Mouse (Mus musculus) MEL (cell line): ENCODE data around the gene Msl1. TPM values are rescaled to one million over a fixed set of nuclear protein-coding genes. Genes with fewer than 3 reads are reported as not detected.
A peak's percentile ranks its signal among the peaks of the same experiment; 100 is the strongest.

ENCODE experiments used
- DNase-seq: peaks from one replicate; pipeline ENCODE4 v3.0.0; 2011; ENCODE audit warnings: low read depth, low spot score
- H3K27ac ChIP-seq: 2 replicates; pipeline ENCODE4 v1.5.1; 2012; ENCODE audit warnings: low read depth, mild to moderate bottlenecking, control low read depth, low read length, moderate library complexity; ENCODE audit not compliant: control insufficient read depth
- H3K27me3 ChIP-seq, 2 experiments: fragments of 150-350 bp in 1 of 2; sonication (generic) in 1 of 2; 2 replicates each; pipeline ENCODE4 v1.6.1; 2012; ENCODE audit warnings: low read length in 2 of 2, mild to moderate bottlenecking in 2 of 2, improper control_type of control experiment in 1 of 2, moderate library complexity in 1 of 2; ENCODE audit not compliant: insufficient read depth in 2 of 2, control insufficient read depth in 1 of 2
- H3K36me3 ChIP-seq, 2 experiments: 2 replicates each; pipeline ENCODE4 v1.6.1; 2012 to 2014; ENCODE audit warnings: low read length in 2 of 2, improper control_type of control experiment in 1 of 2, inconsistent platforms in 1 of 2, mild to moderate bottlenecking in 1 of 2; ENCODE audit not compliant: insufficient read depth in 2 of 2, control insufficient read depth in 1 of 2
- H3K4me1 ChIP-seq, 2 experiments: fragments of 150-350 bp in 1 of 2; sonication (generic) in 1 of 2; 2 replicates each; pipeline ENCODE4 v1.6.1; 2012; ENCODE audit warnings: low read length in 2 of 2, improper control_type of control experiment in 1 of 2, mild to moderate bottlenecking in 1 of 2; ENCODE audit not compliant: insufficient read depth in 2 of 2, control insufficient read depth in 1 of 2
- H3K4me3 ChIP-seq, 2 experiments: fragments of 150-350 bp in 1 of 2; sonication (generic) in 1 of 2; 2 replicates each; pipeline ENCODE4 v1.5.1; 2012; ENCODE audit warnings: low read depth in 2 of 2, low read length in 2 of 2, mild to moderate bottlenecking in 2 of 2, moderate library complexity in 2 of 2, control low read depth in 1 of 2, improper control_type of control experiment in 1 of 2; ENCODE audit not compliant: control insufficient read depth in 1 of 2, insufficient read depth in 1 of 2
- H3K79me2 ChIP-seq: 2 replicates; pipeline ENCODE4 v1.6.1; 2012; ENCODE audit warnings: mild to moderate bottlenecking, low read length, moderate library complexity; ENCODE audit not compliant: control insufficient read depth, poor library complexity, insufficient read depth
- H3K9ac ChIP-seq: 2 replicates; pipeline ENCODE4 v1.6.1; 2012; ENCODE audit warnings: low read depth, mild to moderate bottlenecking, control low read depth, low read length, moderate library complexity; ENCODE audit not compliant: control insufficient read depth, poor library complexity, severe bottlenecking
- H3K9me3 ChIP-seq: fragments of 150-350 bp; sonication (generic); replicated peaks from 2 replicates; pipeline ENCODE4 v1.6.1; 2012; ENCODE audit warnings: mild to moderate bottlenecking, low read length, improper control_type of control experiment, moderate library complexity; ENCODE audit not compliant: insufficient read depth
- CHD1 ChIP-seq: IDR thresholded peaks from 2 replicates; pipeline ENCODE4 v1.6.1; 2012; ENCODE audit warnings: low read depth, mild to moderate bottlenecking, inconsistent platforms, low read length, improper control_type of control experiment
- CHD2 ChIP-seq: IDR thresholded peaks from 2 replicates; pipeline ENCODE4 v1.6.1; 2011; ENCODE audit warnings: low read length, improper control_type of control experiment
- CTCF ChIP-seq, 3 experiments: IDR thresholded peaks in 2 of 3; conservative IDR thresholded peaks in 1 of 3; 2 replicates each; pipeline ENCODE4 v1.5.1; 2011 to 2012; ENCODE audit warnings: low read length in 3 of 3, low read depth in 2 of 3, mild to moderate bottlenecking in 2 of 3, improper control_type of control experiment in 1 of 3, inconsistent platforms in 1 of 3, mixed read lengths in 1 of 3, moderate library complexity in 1 of 3; ENCODE audit not compliant: control insufficient read depth in 1 of 3, insufficient read depth in 1 of 3, poor library complexity in 1 of 3, severe bottlenecking in 1 of 3
- E2F4 ChIP-seq: IDR thresholded peaks from 2 replicates; pipeline ENCODE4 v1.6.1; 2011; ENCODE audit warnings: low read depth, low read length, improper control_type of control experiment, borderline replicate concordance
- ELF1 ChIP-seq: IDR thresholded peaks from 2 replicates; pipeline ENCODE4 v1.6.1; 2014; ENCODE audit warnings: low read depth, mild to moderate bottlenecking, inconsistent platforms, low read length, improper control_type of control experiment, moderate library complexity
- EP300 ChIP-seq, 2 experiments: IDR thresholded peaks; 2 replicates each; pipeline ENCODE4 v1.6.1; 2011; ENCODE audit warnings: improper control_type of control experiment in 2 of 2, low read length in 2 of 2, low read depth in 1 of 2, mild to moderate bottlenecking in 1 of 2
- ETS1 ChIP-seq: IDR thresholded peaks from 2 replicates; pipeline ENCODE4 v1.6.1; 2012; ENCODE audit warnings: low read depth, mild to moderate bottlenecking, inconsistent platforms, low read length, improper control_type of control experiment, moderate library complexity
- GATA1 ChIP-seq: IDR thresholded peaks from 2 replicates; pipeline ENCODE4 v1.6.1; 2011; ENCODE audit warnings: low read depth, low read length, improper control_type of control experiment
- HCFC1 ChIP-seq: IDR thresholded peaks from 2 replicates; pipeline ENCODE4 v1.6.1; 2012; ENCODE audit warnings: low read depth, mild to moderate bottlenecking, inconsistent platforms, low read length, improper control_type of control experiment, moderate library complexity
- JUND ChIP-seq: IDR thresholded peaks from 2 replicates; pipeline ENCODE4 v1.6.1; 2011; ENCODE audit warnings: low read depth, mild to moderate bottlenecking, improper control_type of control experiment, low read length
- KAT2A ChIP-seq: conservative IDR thresholded peaks from 2 replicates; pipeline ENCODE4 v1.6.1; 2012; ENCODE audit warnings: low read depth, low read length, improper control_type of control experiment, inconsistent platforms
- MAFK ChIP-seq: IDR thresholded peaks from 2 replicates; pipeline ENCODE4 v1.6.1; 2011; ENCODE audit warnings: low read depth, mild to moderate bottlenecking, low read length, improper control_type of control experiment, borderline replicate concordance
- MAX ChIP-seq: IDR thresholded peaks from 2 replicates; pipeline ENCODE4 v1.6.1; 2011; ENCODE audit warnings: low read length, improper control_type of control experiment
- MEF2A ChIP-seq: IDR thresholded peaks from 2 replicates; pipeline ENCODE4 v1.6.1; 2014; ENCODE audit warnings: low read depth, mild to moderate bottlenecking, inconsistent platforms, low read length, improper control_type of control experiment; ENCODE audit not compliant: poor library complexity, insufficient replicate concordance, severe bottlenecking; ENCODE audit errors: extremely low read depth
- MXI1 ChIP-seq: IDR thresholded peaks from 2 replicates; pipeline ENCODE4 v1.6.1; 2011; ENCODE audit warnings: mild to moderate bottlenecking, low read depth, low read length, improper control_type of control experiment
- MYB ChIP-seq: IDR thresholded peaks from 2 replicates; pipeline ENCODE4 v1.6.1; 2011; ENCODE audit warnings: mild to moderate bottlenecking, low read depth, low read length, improper control_type of control experiment
- MYC ChIP-seq: IDR thresholded peaks from 2 replicates; pipeline ENCODE4 v1.6.1; 2011; ENCODE audit warnings: low read depth, mild to moderate bottlenecking, low read length, improper control_type of control experiment, moderate library complexity
- NELFE ChIP-seq: IDR thresholded peaks from 2 replicates; pipeline ENCODE4 v1.6.1; 2011; ENCODE audit warnings: low read depth, low read length, improper control_type of control experiment
- NRF1 ChIP-seq: IDR thresholded peaks from 2 replicates; pipeline ENCODE4 v1.6.1; 2014; ENCODE audit warnings: low read depth, mild to moderate bottlenecking, inconsistent platforms, low read length, improper control_type of control experiment, moderate library complexity; ENCODE audit not compliant: poor library complexity, insufficient read depth, severe bottlenecking
- POLR2A ChIP-seq, 2 experiments: IDR thresholded peaks; 2 replicates each; pipeline ENCODE4 v1.6.1; 2011 to 2012; ENCODE audit warnings: low read length in 2 of 2, mild to moderate bottlenecking in 2 of 2, control low read depth in 1 of 2, improper control_type of control experiment in 1 of 2, low read depth in 1 of 2, moderate library complexity in 1 of 2; ENCODE audit not compliant: control insufficient read depth in 1 of 2, insufficient read depth in 1 of 2, poor library complexity in 1 of 2
- POLR2AphosphoS2 ChIP-seq: IDR thresholded peaks from 2 replicates; pipeline ENCODE4 v1.6.1; 2011; ENCODE audit warnings: low read length, improper control_type of control experiment
- RAD21 ChIP-seq: IDR thresholded peaks from 2 replicates; pipeline ENCODE4 v1.6.1; 2011; ENCODE audit warnings: mild to moderate bottlenecking, low read depth, low read length, improper control_type of control experiment
- SMC3 ChIP-seq: IDR thresholded peaks from 2 replicates; pipeline ENCODE4 v1.6.1; 2011; ENCODE audit warnings: low read depth, low read length, improper control_type of control experiment
- TAL1 ChIP-seq: IDR thresholded peaks from 2 replicates; pipeline ENCODE4 v1.6.1; 2012; ENCODE audit warnings: mild to moderate bottlenecking, inconsistent platforms, low read length, moderate library complexity, mixed read lengths
- TBP ChIP-seq: IDR thresholded peaks from 2 replicates; pipeline ENCODE4 v1.8.0; 2011; ENCODE audit warnings: low read depth, low read length, improper control_type of control experiment
- UBTF ChIP-seq: IDR thresholded peaks from 2 replicates; pipeline ENCODE4 v1.6.1; 2012; ENCODE audit warnings: low read depth, mild to moderate bottlenecking, inconsistent platforms, low read length, improper control_type of control experiment, moderate library complexity, borderline replicate concordance; ENCODE audit not compliant: insufficient read depth
- ZC3H11A ChIP-seq: IDR thresholded peaks from 2 replicates; pipeline ENCODE4 v1.6.1; 2012; ENCODE audit warnings: low read depth, mild to moderate bottlenecking, inconsistent platforms, low read length, improper control_type of control experiment
- ZKSCAN1 ChIP-seq: IDR thresholded peaks from 2 replicates; pipeline ENCODE4 v1.6.1; 2012; ENCODE audit warnings: low read depth, mild to moderate bottlenecking, inconsistent platforms, low read length, improper control_type of control experiment, moderate library complexity
- ZMIZ1 ChIP-seq: IDR thresholded peaks from 2 replicates; pipeline ENCODE4 v1.6.1; 2012; ENCODE audit warnings: low read depth, mild to moderate bottlenecking, inconsistent platforms, low read length, improper control_type of control experiment, moderate library complexity
- ZNF384 ChIP-seq: IDR thresholded peaks from 2 replicates; pipeline ENCODE4 v1.6.1; 2012; ENCODE audit warnings: low read depth, mild to moderate bottlenecking, inconsistent platforms, low read length, improper control_type of control experiment
- polyA plus RNA-seq, 2 experiments: library from polyadenylated mRNA; stranded (reverse) in 1 of 2; unstranded in 1 of 2; fragments of >175 nt in 1 of 2; fragments of >200 nt in 1 of 2; gene quantifications; 2 replicates each; pipeline versions ENCODE4 v1.2.1 to v1.2.4; 2012; ENCODE audit warnings: low replicate concordance in 2 of 2, low read depth in 1 of 2; ENCODE audit not compliant: insufficient read length in 2 of 2, insufficient read depth in 1 of 2, missing spikeins in 1 of 2
- total RNA-seq: library from RNA; depleted of rRNA; stranded (reverse); fragments of 300-350 nt; gene quantifications from 2 replicates; pipeline ENCODE4 v1.2.3, GENCODE M21; 2012

Gene Msl1
- total and polyA plus RNA-seq, 3 experiments, result 37.1 to 49.4 TPM; not detected in 1

GRCm38 (mm10) chr11:98775348-98776051 lies 19.8 kb upstream of the Msl1 start (continued):
- TF ChIP-seq RAD21, result no peak
- no peak for TF ChIP-seq NELFE
- peak; percentile 99 for TF ChIP-seq MXI1
- peak in 1 of 2 experiments; percentile 74; a peak in 2 of 4 replicates for TF ChIP-seq POLR2A (IDR thresholded peaks at IDR 0.05; ENCODE audit: control insufficient read depth in 1 of 2, insufficient read depth in 1 of 2, low read depth in 1 of 2, low read length in 2 of 2, poor library complexity in 1 of 2)
- TF ChIP-seq ZNF384, result no peak
- TF ChIP-seq KAT2A, result peak; percentile 91
- no peak for TF ChIP-seq ZKSCAN1
- TF ChIP-seq JUND, result peak; percentile 89; the same call in 1 of the 2 replicates

GRCm38 (mm10) chr11:98776052-98776764 lies 19.1 kb upstream of the Msl1 start:
- peak; percentile 82 for DNase-seq
- Histone ChIP-seq H3K79me2 (no peaks in the 10 kb centered on the region; the same call in 1 of the 2 replicates), H3K4me1 (peaks cover 15 to 40% of the 10 kb centered on the region in 2 experiments), H3K27ac (peak overlapping the region; percentile 81), H3K27me3 (no peaks in the 10 kb centered on the region), H3K9ac (peak overlapping the region; percentile 74), H3K4me3 (peak overlapping the region; percentile 27 to 57), H3K9me3 (no peaks in the 10 kb centered on the region), H3K36me3 (peaks cover 0 to 24% of the 10 kb centered on the region in 2 experiments; a peak in 2 of 4 replicates)
- TF ChIP-seq MAX (no peak; the same call in none of the 2 replicates), KAT2A (no peak), TBP (no peak), CHD2 (no peak), ZMIZ1 (no peak), MYC (peak; percentile 10; the same call in 1 of the 2 replicates), SMC3 (no peak), NRF1 (no peak), NELFE (peak; percentile 18; the same call in 1 of the 2 replicates), UBTF (no peak), MYB (no peak), HCFC1 (no peak), JUND (no peak), POLR2AphosphoS2 (no peak), MAFK (no peak), ZKSCAN1 (peak; percentile 60; the same call in 1 of the 2 replicates), ZC3H11A (peak; percentile 15; the same call in 1 of the 2 replicates), CHD1 (no peak; the same call in 1 of the 2 replicates), EP300 (IDR thresholded peaks at IDR 0.05; ENCODE audit: low read depth in 1 of 2, low read length in 2 of 2) (no peak; a peak in 1 of 4 replicates), RAD21 (no peak), GATA1 (no peak), ELF1 (no peak), MXI1 (peak; percentile 40; the same call in 1 of the 2 replicates), TAL1 (no peak), MEF2A (no peak), E2F4 (no peak; the same call in 1 of the 2 replicates), ETS1 (peak; percentile 34; the same call in 1 of the 2 replicates), CTCF (IDR thresholded peaks at IDR 0.05 in 2 of 3, conservative IDR thresholded peaks at IDR 0.05 in 1 of 3; ENCODE audit: control insufficient read depth in 1 of 3, insufficient read depth in 1 of 3, low read depth in 2 of 3, low read length in 3 of 3, poor library complexity in 1 of 3, severe bottlenecking in 1 of 3) (no peak), POLR2A (IDR thresholded peaks at IDR 0.05; ENCODE audit: control insufficient read depth in 1 of 2, insufficient read depth in 1 of 2, low read depth in 1 of 2, low read length in 2 of 2, poor library complexity in 1 of 2) (no peak), ZNF384 (peak; percentile 91)
